Mouse (Mus musculus): Measurements from ENCODE around the gene Ccnk.

DNA sequence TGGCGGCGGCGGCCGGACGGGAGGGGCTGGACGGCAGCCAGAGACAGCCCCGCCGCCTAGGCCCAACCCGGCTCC lies 296 bp upstream of the Ccnk start, which contains the start of gene Setd3:
- TF ChIP-seq GATA1 (IDR thresholded peaks at IDR 0.05; ENCODE audit: borderline replicate concordance, low read length) = no peak
- no peak for TF ChIP-seq FLI1 (IDR thresholded peaks at IDR 0.05; ENCODE audit: low read length)
